Mouse (Mus musculus): Measurements from ENCODE around the gene Sema6c. TPM values are rescaled to one million over a fixed set of nuclear protein-coding genes. Genes with fewer than 3 reads are reported as not detected.

The Sema6c gene
- polyA plus RNA-seq, 1 experiment from 2014 or later: 5.8 TPM

GRCm38 (mm10) chr3:95140289-95140595 lies 20.0 kb upstream of the Sema6c start:
- H3K9me3 ChIP-seq (ENCODE audit: control insufficient read depth, low read length): no peaks in the 10 kb centered on the region
- WGBS: 63% methylated on average over 18 of the region's 18 CpGs
- 0 out of 2 replicates have a peak, but pooled peaks cover 4% of the 10 kb centered on the region for H3K4me1 ChIP-seq (ENCODE audit: control insufficient read depth, insufficient read depth, low read length)
- no peak overlapping the region for H3K27ac ChIP-seq (ENCODE audit: low read depth, low read length)
- H3K9ac ChIP-seq (ENCODE audit: low read depth, low read length): no peak overlapping the region
- no peaks in the 10 kb centered on the region for H3K27me3 ChIP-seq (ENCODE audit: control insufficient read depth, insufficient read depth, low read length)
- H3K4me3 ChIP-seq (ENCODE audit: low read length): no peak overlapping the region
- no peaks in the 10 kb centered on the region; the same call in 1 of the 2 replicates for H3K36me3 ChIP-seq (ENCODE audit: control insufficient read depth, insufficient read depth, low read length)
- no peak for ATAC-seq (ENCODE audit: low FRiP score, low TSS enrichment)
- no peak overlapping the region for H3K4me2 ChIP-seq (replicated peaks; ENCODE audit: low read depth, low read length)

GRCm38 (mm10) chr3:95140795-95141194 lies 19.5 kb upstream of the Sema6c start:
- no peak for ATAC-seq (ENCODE audit: low FRiP score, low TSS enrichment)
- H3K36me3 ChIP-seq (ENCODE audit: control insufficient read depth, insufficient read depth, low read length): no peaks in the 10 kb centered on the region; the same call in 1 of the 2 replicates
- H3K27me3 ChIP-seq (ENCODE audit: control insufficient read depth, insufficient read depth, low read length): no peaks in the 10 kb centered on the region
- no peaks in the 10 kb centered on the region for H3K9me3 ChIP-seq (ENCODE audit: control insufficient read depth, low read length)
- H3K4me2 ChIP-seq (replicated peaks; ENCODE audit: low read depth, low read length): no peak overlapping the region
- 89% methylated on average over 6 of the region's 6 CpGs for WGBS
- no peak overlapping the region for H3K9ac ChIP-seq (ENCODE audit: low read depth, low read length)
- H3K4me3 ChIP-seq (ENCODE audit: low read length): no peak overlapping the region
- H3K27ac ChIP-seq (ENCODE audit: low read depth, low read length): no peak overlapping the region
- H3K4me1 ChIP-seq (ENCODE audit: control insufficient read depth, insufficient read depth, low read length): no peaks in the 10 kb centered on the region

DNA sequence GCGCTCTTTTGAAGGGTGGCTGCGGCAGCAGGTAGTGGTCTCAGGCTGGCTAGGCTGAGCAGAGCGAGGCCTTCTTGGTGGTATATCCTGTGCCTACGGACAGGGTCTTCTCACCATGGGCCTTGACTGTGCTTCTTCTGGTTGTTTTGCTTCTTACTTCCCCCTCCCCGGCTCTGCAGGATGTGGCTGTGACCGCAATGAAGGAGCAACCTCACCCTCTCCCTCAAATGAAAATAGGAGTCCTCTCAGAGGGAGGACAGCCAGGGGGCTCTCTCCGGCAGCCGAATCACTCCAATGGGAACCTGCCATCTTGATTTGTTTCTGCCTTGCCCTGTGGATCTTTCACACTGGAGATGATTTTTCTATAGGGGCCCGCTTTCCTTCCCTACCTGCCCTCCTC lies 18.8 kb upstream of the Sema6c start:
- WGBS: 94% methylated on average over 9 of the region's 9 CpGs
- ATAC-seq (ENCODE audit: low FRiP score, low TSS enrichment): no peak
- no peaks in the 10 kb centered on the region for H3K9me3 ChIP-seq (ENCODE audit: control insufficient read depth, low read length)

GRCm38 (mm10) chr3:95141952-95142616 lies 18.2 kb upstream of the Sema6c start, which contains the start of gene Tnfaip8l2:
Gene Tnfaip8l2, minus strand, starts transcription at chr3:95142360.
- Histone ChIP-seq H3K4me2 (replicated peaks; ENCODE audit: low read depth, low read length) (no peak within 1 kb of the TSS), H3K9me3 (ENCODE audit: control insufficient read depth, low read length) (no peaks in the 10 kb centered on the region), H3K9ac (ENCODE audit: low read depth, low read length) (no peak within 1 kb of the TSS), H3K36me3 (ENCODE audit: control insufficient read depth, insufficient read depth, low read length) (no peaks in the 10 kb centered on the region; the same call in 1 of the 2 replicates), H3K27ac (ENCODE audit: low read depth, low read length) (no peak within 1 kb of the TSS), H3K27me3 (ENCODE audit: control insufficient read depth, insufficient read depth, low read length) (no peaks in the 10 kb centered on the region), H3K4me3 (ENCODE audit: low read length) (no peak within 1 kb of the TSS), H3K4me1 (ENCODE audit: control insufficient read depth, insufficient read depth, low read length) (no peaks in the 10 kb centered on the region)
- ATAC-seq (ENCODE audit: low FRiP score, low TSS enrichment): no peak
- WGBS: 82% methylated on average over 10 of the region's 10 CpGs

More for the DNA sequence above, 18.8 kb upstream of the Sema6c start:
- H3K4me3 ChIP-seq (ENCODE audit: low read length): no peak overlapping the region
- H3K27ac ChIP-seq (ENCODE audit: low read depth, low read length): no peak overlapping the region
- no peaks in the 10 kb centered on the region for H3K27me3 ChIP-seq (ENCODE audit: control insufficient read depth, insufficient read depth, low read length)
- no peak overlapping the region for H3K9ac ChIP-seq (ENCODE audit: low read depth, low read length)
- H3K36me3 ChIP-seq (ENCODE audit: control insufficient read depth, insufficient read depth, low read length): no peaks in the 10 kb centered on the region; the same call in 1 of the 2 replicates
- no peaks in the 10 kb centered on the region for H3K4me1 ChIP-seq (ENCODE audit: control insufficient read depth, insufficient read depth, low read length)
- H3K4me2 ChIP-seq (replicated peaks; ENCODE audit: low read depth, low read length): no peak overlapping the region

- Histone ChIP-seq H3K9ac (ENCODE audit: low read depth, low read length) (no peak overlapping the region), H3K27me3 (ENCODE audit: control insufficient read depth, insufficient read depth, low read length) (no peaks in the 10 kb centered on the region), H3K36me3 (ENCODE audit: control insufficient read depth, insufficient read depth, low read length) (no peaks in the 10 kb centered on the region; the same call in 1 of the 2 replicates), H3K27ac (ENCODE audit: low read depth, low read length) (no peak overlapping the region), H3K4me1 (ENCODE audit: control insufficient read depth, insufficient read depth, low read length) (no peaks in the 10 kb centered on the region), H3K9me3 (ENCODE audit: control insufficient read depth, low read length) (no peaks in the 10 kb centered on the region), H3K4me2 (replicated peaks; ENCODE audit: low read depth, low read length) (no peak overlapping the region), H3K4me3 (ENCODE audit: low read length) (no peak overlapping the region)
- 10% methylated on average over 5 of the region's 5 CpGs for WGBS
- peak; percentile 68 for ATAC-seq (ENCODE audit: low FRiP score, low TSS enrichment)
Measured at GRCm38 (mm10) chr3:95142617-95143011, 17.6 kb upstream of the Sema6c start.

DNA sequence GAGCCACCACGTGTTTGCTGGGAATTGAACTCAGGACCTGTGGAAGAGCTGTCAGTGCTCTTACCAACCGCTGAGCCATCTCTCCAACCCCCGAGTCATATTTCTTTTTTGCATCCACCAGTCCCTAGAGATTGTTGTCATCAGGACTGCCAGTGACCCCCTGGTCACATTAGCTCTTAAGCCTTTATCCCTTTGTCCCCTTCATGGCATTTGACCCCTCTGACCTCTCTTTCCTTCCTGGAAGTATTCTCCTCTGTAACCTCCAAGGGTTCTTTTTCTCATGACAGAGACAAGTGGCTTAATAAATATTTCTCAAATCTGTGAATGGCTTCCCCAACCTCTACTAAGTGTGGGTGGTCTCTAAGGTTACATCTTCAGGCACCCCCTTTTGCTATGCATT lies 12.3 kb upstream of the Sema6c start:
- WGBS: 46% methylated on average over 3 of the region's 3 CpGs
- Histone ChIP-seq H3K9me3 (ENCODE audit: control insufficient read depth, low read length) (no peaks in the 10 kb centered on the region), H3K27ac (ENCODE audit: low read depth, low read length) (no peak overlapping the region), H3K9ac (ENCODE audit: low read depth, low read length) (no peak overlapping the region), H3K4me3 (ENCODE audit: low read length) (no peak overlapping the region), H3K4me1 (ENCODE audit: control insufficient read depth, insufficient read depth, low read length) (no peaks in the 10 kb centered on the region), H3K4me2 (replicated peaks; ENCODE audit: low read depth, low read length) (no peak overlapping the region), H3K27me3 (ENCODE audit: control insufficient read depth, insufficient read depth, low read length) (no peaks in the 10 kb centered on the region), H3K36me3 (ENCODE audit: control insufficient read depth, insufficient read depth, low read length) (no peaks in the 10 kb centered on the region)
- no peak for ATAC-seq (ENCODE audit: low FRiP score, low TSS enrichment)

- no peak overlapping the region for H3K4me3 ChIP-seq (ENCODE audit: low read length)
- H3K9ac ChIP-seq (ENCODE audit: low read depth, low read length): no peak overlapping the region
- no peaks in the 10 kb centered on the region for H3K4me1 ChIP-seq (ENCODE audit: control insufficient read depth, insufficient read depth, low read length)
- H3K4me2 ChIP-seq (replicated peaks; ENCODE audit: low read depth, low read length): no peak overlapping the region
- no peaks in the 10 kb centered on the region for H3K36me3 ChIP-seq (ENCODE audit: control insufficient read depth, insufficient read depth, low read length)
- 58% methylated on average over 4 of the region's 4 CpGs for WGBS
- H3K9me3 ChIP-seq (ENCODE audit: control insufficient read depth, low read length): no peaks in the 10 kb centered on the region
- H3K27ac ChIP-seq (ENCODE audit: low read depth, low read length): no peak overlapping the region
- ATAC-seq (ENCODE audit: low FRiP score, low TSS enrichment): no peak
- no peaks in the 10 kb centered on the region for H3K27me3 ChIP-seq (ENCODE audit: control insufficient read depth, insufficient read depth, low read length)
Measured at GRCm38 (mm10) chr3:95153874-95154273, 6.4 kb upstream of the Sema6c start.

- WGBS: 18% methylated on average over 8 of the region's 8 CpGs
- ATAC-seq (ENCODE audit: low FRiP score, low TSS enrichment): no peak
- H3K36me3 ChIP-seq (ENCODE audit: control insufficient read depth, insufficient read depth, low read length): no peaks in the 10 kb centered on the region
Measured at GRCm38 (mm10) chr3:95159511-95159986, 708 bp upstream of the Sema6c start.

GRCm38 (mm10) chr3:95161041-95161551 lies 839 bp downstream of the Sema6c start:
- H3K4me3 ChIP-seq (ENCODE audit: low read length): peak overlapping the region; percentile 76
- H3K9ac ChIP-seq (ENCODE audit: low read depth, low read length): peak overlapping the region; percentile 72
- no peak overlapping the region for H3K27ac ChIP-seq (ENCODE audit: low read depth, low read length)
- ATAC-seq (ENCODE audit: low FRiP score, low TSS enrichment): peak; percentile 44
- H3K4me2 ChIP-seq (replicated peaks; ENCODE audit: low read depth, low read length): peak overlapping the region; percentile 90
- 2% methylated on average over 29 of the region's 30 CpGs for WGBS
- H3K4me1 ChIP-seq (ENCODE audit: control insufficient read depth, insufficient read depth, low read length): peaks cover 16% of the 10 kb centered on the region; the same call in 1 of the 2 replicates
- H3K36me3 ChIP-seq (ENCODE audit: control insufficient read depth, insufficient read depth, low read length): peaks cover 6% of the 10 kb centered on the region; the same call in 1 of the 2 replicates
- no peaks in the 10 kb centered on the region for H3K9me3 ChIP-seq (ENCODE audit: control insufficient read depth, low read length)
- 0 out of 2 replicates have a peak, but pooled peaks cover 3% of the 10 kb centered on the region for H3K27me3 ChIP-seq (ENCODE audit: control insufficient read depth, insufficient read depth, low read length)

More at GRCm38 (mm10) chr3:95159511-95159986, 708 bp upstream of the Sema6c start:
- Histone ChIP-seq H3K27ac (ENCODE audit: low read depth, low read length) (no peak overlapping the region), H3K4me3 (ENCODE audit: low read length) (peak overlapping the region; percentile 76), H3K4me2 (replicated peaks; ENCODE audit: low read depth, low read length) (peak overlapping the region; percentile 90), H3K9ac (ENCODE audit: low read depth, low read length) (peak overlapping the region; percentile 2; the same call in 1 of the 2 replicates), H3K27me3 (ENCODE audit: control insufficient read depth, insufficient read depth, low read length) (0 out of 2 replicates have a peak, but pooled peaks cover 3% of the 10 kb centered on the region), H3K9me3 (ENCODE audit: control insufficient read depth, low read length) (no peaks in the 10 kb centered on the region), H3K4me1 (ENCODE audit: control insufficient read depth, insufficient read depth, low read length) (peaks cover 16% of the 10 kb centered on the region; the same call in 1 of the 2 replicates)

All from kidney, embryonic 14.5 days (tissue).